Mouse (Mus musculus) adrenal gland, postnatal 14 days (tissue): ENCODE measurements around the gene Adam30. TPM values are rescaled to one million over a fixed set of nuclear protein-coding genes. Genes with fewer than 3 reads are reported as not detected.

Experiments used
- DNase-seq: peaks from one replicate; pipeline ENCODE4 v3.0.0; 2021; ENCODE audit warnings: mixed read lengths
- total RNA-seq: library from RNA; stranded (reverse); gene quantifications from 2 replicates; pipeline ENCODE4 v1.2.3, GENCODE M21; 2021

Adam30 gene
- total RNA-seq, 1 experiment from 2014 or later = not detected

DNA sequence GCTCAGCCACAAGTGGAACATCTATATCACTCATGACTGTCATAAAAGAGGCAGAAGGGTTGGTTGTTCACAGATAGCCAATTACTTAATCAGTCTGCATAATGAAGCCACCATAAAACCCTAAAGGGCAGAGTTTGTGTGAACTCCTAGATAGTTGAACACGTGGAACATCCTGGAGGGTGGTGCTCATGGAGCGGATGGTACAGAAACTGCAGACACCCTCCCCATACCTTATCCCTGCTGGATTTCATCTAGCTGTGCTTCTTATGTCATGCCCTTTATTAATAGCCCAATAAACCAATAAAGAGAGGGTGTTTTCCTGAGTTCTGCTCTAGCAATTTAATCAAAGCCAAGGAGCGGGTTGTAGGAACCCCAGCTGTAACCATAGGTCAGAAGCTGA lies 27.3 kb downstream of the Adam30 start:
- DNase-seq = no peak

GRCm38 (mm10) chr3:98197711-98198532 lies 37.5 kb downstream of the Adam30 start:
- no peak for DNase-seq

DNA sequence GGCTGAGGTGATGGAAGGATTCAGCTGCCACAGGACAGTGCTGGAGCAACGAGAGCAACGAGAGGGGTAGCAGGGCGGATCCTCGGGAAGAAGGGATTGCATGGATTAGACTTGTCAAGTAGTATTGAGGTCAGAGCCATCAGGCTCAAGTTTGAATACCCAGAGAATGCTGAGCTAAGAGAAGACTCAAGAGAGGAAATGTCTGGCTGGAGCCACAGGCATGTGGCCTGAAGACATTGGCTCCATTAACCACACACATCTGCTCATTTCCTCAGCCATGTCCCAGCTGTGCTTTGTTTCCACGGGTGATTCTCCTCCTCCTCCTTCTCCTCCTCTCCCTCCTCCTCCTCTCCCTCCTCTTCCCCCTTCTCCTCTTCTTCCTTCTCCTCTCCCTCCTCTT lies 39.3 kb downstream of the Adam30 start:
- DNase-seq = no peak

DNA sequence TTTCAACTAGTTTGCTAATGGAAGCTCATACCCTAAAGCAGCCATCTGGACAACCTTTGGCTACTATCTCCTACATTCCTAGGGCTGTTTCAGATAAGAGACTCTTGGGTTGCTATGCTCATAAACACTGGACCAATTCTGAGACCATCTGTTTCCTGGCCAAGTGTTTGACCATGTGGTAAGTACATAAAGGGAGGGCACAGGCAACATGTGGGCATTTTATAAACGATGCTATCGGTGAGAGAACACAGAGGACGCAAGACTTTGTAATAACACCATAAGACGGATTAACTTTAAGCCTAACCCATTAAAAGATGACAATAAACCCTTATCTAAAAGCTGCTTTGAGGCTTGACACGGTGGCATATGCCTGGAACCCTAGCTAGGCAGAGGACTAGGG lies 42.9 kb downstream of the Adam30 start:
- DNase-seq = no peak

GRCm38 (mm10) chr3:98206977-98207376 lies 46.5 kb downstream of the Adam30 start:
- DNase-seq = no peak

GRCm38 (mm10) chr3:98209161-98209560 lies 48.7 kb downstream of the Adam30 start:
- no peak for DNase-seq

DNA sequence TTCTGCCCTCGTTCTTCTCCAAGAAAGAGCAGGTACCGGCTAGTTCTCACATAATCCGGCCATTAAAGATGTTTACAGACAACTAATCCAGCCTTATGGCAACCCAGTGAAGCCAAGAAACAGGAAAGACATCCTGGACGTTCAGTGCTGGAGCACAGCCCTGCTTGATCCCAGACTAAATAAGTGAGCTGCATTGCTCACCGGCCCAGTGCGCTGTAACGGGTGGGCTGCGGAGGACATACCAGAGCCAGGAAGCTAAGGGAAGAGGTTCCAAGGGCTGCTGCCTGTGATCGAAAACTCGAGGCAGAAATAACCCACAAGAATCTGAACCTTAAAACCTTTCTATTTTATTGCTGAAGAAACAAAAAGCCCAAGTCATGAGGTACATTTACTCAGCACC lies 50.4 kb downstream of the Adam30 start:
- DNase-seq = no peak

- DNase-seq = no peak
Observed at GRCm38 (mm10) chr3:98211301-98212081, 51.1 kb downstream of the Adam30 start.

Other genes starting within 250 kb of the Adam30 start
- 46.7 and 47.6 TPM in 2 replicates for gene Notch2, start 147.1 kb upstream of the Adam30 start, total RNA-seq
- not detected in 2 replicates for gene Reg4, start 61.5 kb downstream of the Adam30 start, total RNA-seq
- 33.0 and 171 TPM in 2 replicates for gene Hmgcs2, start 119.8 kb downstream of the Adam30 start, total RNA-seq
- gene Phgdh, start 179.4 kb downstream of the Adam30 start, total RNA-seq = 21.0 and 25.2 TPM in 2 replicates
- 3.4 and 4.3 TPM in 2 replicates for gene Zfp697, start 221.8 kb downstream of the Adam30 start, total RNA-seq